Mouse (Mus musculus) heart, postnatal 0 days (tissue): Measurements from ENCODE around the gene Serpinc1. TPM values are rescaled to one million over a fixed set of nuclear protein-coding genes. Genes with fewer than 3 reads are reported as not detected.
A peak's percentile ranks its signal among the peaks of the same experiment; 100 is the strongest.

Source experiments
- ATAC-seq: fragments of 200-750 bp; cut with Nextera tagmentation; 2 replicates; pipeline ENCODE4 v1.8.0; 2017; ENCODE audit warnings: low read depth, moderate number of reproducible peaks, moderate library complexity; ENCODE audit not compliant: insufficient read depth
- DNase-seq: peaks from one replicate; pipeline ENCODE4 v3.0.0-alpha.2; 2016; ENCODE audit warnings: low spot score
- H3K27ac ChIP-seq: fragments of 300-500 bp; sonication (generic); 2 replicates; pipeline ENCODE4 v1.5.1; 2014; ENCODE audit warnings: low read depth, mild to moderate bottlenecking
- H3K27me3 ChIP-seq: fragments of 300-500 bp; sonication (generic); 2 replicates; pipeline ENCODE4 v1.6.1; 2014; ENCODE audit warnings: low read length, mixed read lengths; ENCODE audit not compliant: control insufficient read depth, insufficient read depth
- H3K36me3 ChIP-seq: fragments of 300-500 bp; sonication (generic); replicated peaks from 2 replicates; pipeline ENCODE4 v1.6.1; 2014; ENCODE audit warnings: low read length, mixed read lengths; ENCODE audit not compliant: control insufficient read depth, insufficient read depth
- H3K4me1 ChIP-seq: fragments of 300-500 bp; sonication (generic); 2 replicates; pipeline ENCODE4 v1.6.1; 2014; ENCODE audit warnings: antibody characterized with exemption; ENCODE audit not compliant: control insufficient read depth, insufficient read depth
- H3K4me2 ChIP-seq: fragments of 300-500 bp; sonication (generic); 2 replicates; pipeline ENCODE4 v1.6.1; 2014; ENCODE audit warnings: low read depth, mild to moderate bottlenecking, low read length, moderate library complexity
- H3K4me3 ChIP-seq: fragments of 300-500 bp; sonication (generic); 2 replicates; pipeline ENCODE4 v1.5.1; 2014; ENCODE audit warnings: low read depth, low read length
- H3K9ac ChIP-seq: fragments of 300-500 bp; sonication (generic); replicated peaks from 2 replicates; pipeline ENCODE4 v1.6.1; 2014; ENCODE audit warnings: low read depth, low read length, mixed read lengths
- H3K9me3 ChIP-seq: fragments of 300-500 bp; sonication (generic); replicated peaks from 2 replicates; pipeline ENCODE4 v1.6.1; 2016; ENCODE audit warnings: low read length; ENCODE audit not compliant: control insufficient read depth
- CTCF ChIP-seq: IDR thresholded peaks from 2 replicates; pipeline ENCODE4 v1.5.1; 2016; ENCODE audit warnings: antibody characterized with exemption, control low read depth, low read depth
- EP300 ChIP-seq: IDR thresholded peaks from 2 replicates; pipeline ENCODE4 v1.6.1; 2016; ENCODE audit warnings: antibody characterized with exemption, low read depth
- WGBS: fragments of 180-500 bp; shearing (Covaris S2); extraction: QIAGEN DNeasy Blood & Tissue Kit; methylation state at CpG from one replicate; pipeline ENCODE4 v1.1.7; 2014; 5-methylcytosine and 5-hydroxymethylcytosine counted together
- polyA plus RNA-seq: library from polyadenylated mRNA; unstranded; fragments of >200 nt; fragmentation: Nextera tagmentation; extraction: Ambion mirVana; gene quantifications from 2 replicates; pipeline ENCODE4 v1.2.1, GENCODE M21; 2015
- total RNA-seq: library from RNA; depleted of rRNA; stranded (reverse); fragments of >200 nt; gene quantifications from 2 replicates; pipeline ENCODE4 v1.2.3, GENCODE M21; 2014; ENCODE audit warnings: low replicate concordance; rRNA removed

Serpinc1 gene
- total and polyA plus RNA-seq, 2 experiments from 2014 or later, result 0.53 to 1.5 TPM

DNA sequence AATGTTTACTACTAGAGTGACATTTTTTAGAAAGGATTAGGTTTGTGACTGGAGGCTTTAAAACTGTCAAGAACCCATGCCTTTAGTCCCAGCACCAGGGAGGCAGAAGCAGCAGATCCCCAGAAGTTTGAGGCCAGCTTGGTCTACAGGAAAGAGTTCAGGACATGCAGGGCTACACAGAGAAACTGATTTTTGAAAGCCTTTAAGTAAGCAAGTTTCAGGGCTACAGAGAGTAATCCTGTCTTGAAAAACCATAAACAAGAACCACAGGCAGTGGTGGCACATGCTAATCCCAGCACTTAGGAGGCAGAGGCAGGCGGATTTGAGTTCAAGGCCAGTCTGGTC lies 62.0 kb downstream of the Serpinc1 start:
- Histone ChIP-seq H3K4me1 (peaks cover 14% of the 10 kb centered on the region; the same call in 1 of the 2 replicates), H3K4me2 (no peak overlapping the region), H3K27me3 (no peaks in the 10 kb centered on the region), H3K36me3 (peaks cover 32% of the 10 kb centered on the region), H3K4me3 (no peak overlapping the region), H3K27ac (peak overlapping the region; percentile 61), H3K9ac (no peak overlapping the region), H3K9me3 (no peaks in the 10 kb centered on the region)
- ATAC-seq (no peak), DNase-seq (no peak)
- 73% methylated on average over 1 of the region's 1 CpGs for WGBS
- no peak for TF ChIP-seq CTCF
- TF ChIP-seq EP300, result no peak

DNA sequence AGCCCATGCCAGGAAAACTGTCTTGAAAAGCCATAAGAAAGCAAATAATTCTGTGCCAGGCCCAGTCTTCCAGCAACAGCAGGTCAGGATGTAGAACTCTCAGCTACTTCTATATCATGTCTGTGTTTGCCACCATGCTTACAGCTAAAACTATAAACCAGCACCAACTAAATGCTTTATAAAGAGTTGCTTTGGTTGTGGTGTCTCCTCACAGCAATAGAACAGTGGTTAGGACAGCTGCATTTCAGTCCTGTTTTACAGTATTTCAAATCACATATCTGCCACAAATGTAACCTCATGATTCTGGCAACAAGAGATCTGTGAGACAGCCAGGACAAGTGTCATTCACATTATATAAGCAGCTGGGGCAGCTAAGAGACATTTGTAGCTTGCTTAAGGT lies 62.5 kb downstream of the Serpinc1 start:
- H3K27ac ChIP-seq, result no peak overlapping the region
- H3K36me3 ChIP-seq, result peaks cover 36% of the 10 kb centered on the region
- TF ChIP-seq EP300 (no peak), CTCF (no peak)

DNA sequence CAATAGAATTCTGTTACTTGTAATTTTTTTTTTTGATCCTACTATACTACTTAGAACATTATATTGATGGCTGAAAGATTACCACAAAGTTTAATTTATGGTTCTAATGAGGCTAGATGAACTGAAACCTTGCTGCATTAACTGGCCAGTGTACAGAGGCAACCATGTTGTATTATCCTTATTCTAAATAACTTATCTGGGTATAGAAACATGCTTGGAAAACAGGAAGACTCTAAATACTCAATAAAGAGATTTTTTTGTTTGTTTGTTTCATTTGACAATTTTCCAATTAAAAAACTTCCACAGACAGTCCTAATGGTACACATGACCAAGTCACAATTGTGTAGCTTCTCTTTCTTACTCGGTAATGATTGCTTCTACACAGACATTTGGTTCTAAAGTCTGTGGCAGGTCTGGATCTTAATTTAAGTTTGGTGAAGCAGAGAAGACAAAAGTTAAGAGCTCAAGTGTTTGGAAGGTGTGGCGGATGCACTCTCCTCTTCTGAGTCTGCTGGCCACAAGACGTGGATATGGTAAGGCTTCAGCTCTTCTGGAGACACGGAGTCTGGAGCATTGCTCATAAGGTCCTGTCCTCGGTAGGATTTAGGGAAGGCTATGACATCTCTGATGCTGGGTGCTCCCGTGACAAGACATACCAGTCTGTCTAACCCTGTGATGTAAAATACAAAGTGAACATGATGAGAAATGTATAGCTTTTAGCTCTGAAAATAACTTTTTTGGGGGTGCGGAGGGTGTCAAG lies 63.1 kb downstream of the Serpinc1 start:
- no peak for TF ChIP-seq EP300
- TF ChIP-seq CTCF, result no peak
- Histone ChIP-seq H3K4me3 (no peak overlapping the region), H3K4me1 (peaks cover 11% of the 10 kb centered on the region; the same call in 1 of the 2 replicates), H3K4me2 (no peak overlapping the region), H3K27ac (no peak overlapping the region), H3K9me3 (no peaks in the 10 kb centered on the region), H3K9ac (no peak overlapping the region), H3K36me3 (peaks cover 37% of the 10 kb centered on the region), H3K27me3 (no peaks in the 10 kb centered on the region)
- 90% methylated on average over 7 of the region's 7 CpGs for WGBS
- no peak for DNase-seq
- ATAC-seq, result no peak

More for the DNA sequence above, 62.5 kb downstream of the Serpinc1 start:
- no peak overlapping the region for H3K4me2 ChIP-seq
- H3K9ac ChIP-seq, result no peak overlapping the region
- peaks cover 14% of the 10 kb centered on the region; the same call in 1 of the 2 replicates for H3K4me1 ChIP-seq
- DNase-seq (no peak), ATAC-seq (no peak)
- no peak overlapping the region for H3K4me3 ChIP-seq
- H3K9me3 ChIP-seq, result no peaks in the 10 kb centered on the region
- no peaks in the 10 kb centered on the region for H3K27me3 ChIP-seq

DNA sequence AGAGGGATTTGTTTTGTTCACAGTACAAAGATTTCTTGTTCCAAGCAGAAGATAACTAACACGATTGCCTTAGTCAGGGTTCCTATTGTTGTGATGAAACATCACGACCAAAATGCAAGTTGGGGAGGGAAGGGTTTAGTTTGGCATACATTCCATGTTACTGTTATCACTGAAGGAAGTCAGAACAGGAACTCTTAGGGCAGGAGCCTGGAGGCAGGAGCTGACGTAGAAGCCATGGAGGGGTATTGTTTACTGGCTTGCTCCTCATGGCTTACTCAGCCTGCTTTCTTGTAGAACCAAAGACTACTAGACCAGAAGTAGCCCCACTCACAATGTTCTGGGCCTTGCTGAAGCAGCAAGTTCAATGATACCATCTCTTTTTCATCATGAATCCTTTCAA lies 68.6 kb downstream of the Serpinc1 start:
- TF ChIP-seq CTCF (no peak), EP300 (no peak)
- Histone ChIP-seq H3K36me3 (peaks cover 32% of the 10 kb centered on the region), H3K27me3 (no peaks in the 10 kb centered on the region), H3K27ac (peak overlapping the region; percentile 33; the same call in 1 of the 2 replicates), H3K4me1 (no peaks in the 10 kb centered on the region), H3K9ac (no peak overlapping the region), H3K4me3 (no peak overlapping the region), H3K4me2 (no peak overlapping the region), H3K9me3 (no peaks in the 10 kb centered on the region)
- ATAC-seq (peak; percentile 57; the same call in 1 of the 2 replicates), DNase-seq (peak; percentile 18)
- WGBS, result 57% methylated on average over 3 of the region's 3 CpGs

Other genes starting within 250 kb of the Serpinc1 start
- gene Rabgap1l, start 185.4 kb upstream of the Serpinc1 start, total RNA-seq, result 71.4 and 89.9 TPM in 2 replicates
- 115 and 123 TPM in 2 replicates for gene Rabgap1l, start 185.4 kb upstream of the Serpinc1 start, polyA plus RNA-seq
- 22.5 and 32.6 TPM in 2 replicates for gene Rc3h1, start 72.2 kb upstream of the Serpinc1 start, total RNA-seq
- 4.7 and 4.9 TPM in 2 replicates for gene Rc3h1, start 72.2 kb upstream of the Serpinc1 start, polyA plus RNA-seq
- 3.1 and 5.6 TPM in 2 replicates for gene Zbtb37, start 56.3 kb downstream of the Serpinc1 start, total RNA-seq
- gene Zbtb37, start 56.3 kb downstream of the Serpinc1 start, polyA plus RNA-seq, result 4.5 and 5.0 TPM in 2 replicates
- gene Dars2, start 92.1 kb downstream of the Serpinc1 start, total RNA-seq, result 16.3 and 18.6 TPM in 2 replicates
- 17.4 and 19.8 TPM in 2 replicates for gene Dars2, start 92.1 kb downstream of the Serpinc1 start, polyA plus RNA-seq
- 0.69 and 5.3 TPM in 2 replicates for gene Cenpl, start 92.1 kb downstream of the Serpinc1 start, total RNA-seq
- gene Cenpl, start 92.1 kb downstream of the Serpinc1 start, polyA plus RNA-seq, result 6.9 and 7.3 TPM in 2 replicates
- 9.8 and 11.1 TPM in 2 replicates for gene Klhl20, start 152.9 kb downstream of the Serpinc1 start, total RNA-seq
- 7.0 and 8.0 TPM in 2 replicates for gene Klhl20, start 152.9 kb downstream of the Serpinc1 start, polyA plus RNA-seq
- gene Ankrd45, start 164.1 kb downstream of the Serpinc1 start, total RNA-seq, result 5.1 and 5.9 TPM in 2 replicates
- 2.6 and 3.0 TPM in 2 replicates for gene Ankrd45, start 164.1 kb downstream of the Serpinc1 start, polyA plus RNA-seq
- gene Tex50, start 180.7 kb downstream of the Serpinc1 start, total RNA-seq, result not detected in 2 replicates
- gene Tex50, start 180.7 kb downstream of the Serpinc1 start, polyA plus RNA-seq, result not detected in 2 replicates